Mouse (Mus musculus): ENCODE results near the gene Asf1b.
"Not testable (repeated sequence)": the region's sequence is repeated elsewhere in the genome, so short reads cannot be mapped to it uniquely, and the experiment has no call there.

The Asf1b gene

GRCm38 (mm10) chr8:83956789-83957188, 1.5 kb downstream of the Asf1b start:
- DNase-seq (ENCODE audit: low read depth, low spot score), result no peak

- no peak for DNase-seq (ENCODE audit: low read depth, low spot score)
Measured at GRCm38 (mm10) chr8:83964015-83964765, 8.9 kb downstream of the Asf1b start.

DNA sequence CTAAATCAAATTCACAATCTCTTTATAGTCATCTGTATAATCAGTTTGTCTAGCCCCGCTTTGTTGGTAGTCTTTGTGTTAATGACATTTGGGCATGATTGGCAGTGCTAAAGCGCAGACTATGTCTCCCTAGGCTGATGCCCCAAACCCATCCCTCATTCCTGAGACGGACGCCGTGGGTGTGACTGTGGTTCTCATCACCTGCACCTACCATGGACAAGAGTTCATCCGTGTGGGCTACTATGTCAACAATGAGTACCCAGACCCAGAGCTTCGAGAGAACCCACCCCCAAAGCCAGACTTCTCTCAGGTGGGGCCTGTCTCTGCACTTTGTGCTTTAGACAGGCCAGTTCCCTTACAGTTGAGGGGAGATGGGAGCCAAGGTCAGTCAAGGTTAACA, 12.4 kb downstream of the Asf1b start:
- DNase-seq (ENCODE audit: low read depth, low spot score), result no peak

DNA sequence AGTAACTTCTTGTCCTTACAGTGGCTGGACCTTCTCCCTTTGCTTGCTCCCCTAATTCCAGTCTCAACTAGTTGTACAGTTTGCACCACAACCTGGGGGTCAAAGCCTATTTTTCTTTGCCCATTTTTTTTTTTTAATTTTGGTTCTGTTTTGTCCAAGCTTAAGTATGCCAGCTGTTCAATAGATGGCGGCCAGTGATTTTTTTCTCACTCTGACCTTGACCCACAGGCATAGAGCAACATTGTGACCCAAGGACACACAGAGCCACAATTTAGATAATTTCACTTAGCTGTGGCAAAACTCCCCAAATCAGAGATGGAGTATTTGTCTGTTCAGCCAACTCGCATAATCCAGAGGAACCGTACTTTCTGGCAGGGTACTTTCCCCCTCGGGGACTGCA, 15.8 kb downstream of the Asf1b start:
- no peak for DNase-seq (ENCODE audit: low read depth, low spot score)

GRCm38 (mm10) chr8:83971661-83972060, 16.4 kb downstream of the Asf1b start:
- no peak for DNase-seq (ENCODE audit: low read depth, low spot score)

DNA sequence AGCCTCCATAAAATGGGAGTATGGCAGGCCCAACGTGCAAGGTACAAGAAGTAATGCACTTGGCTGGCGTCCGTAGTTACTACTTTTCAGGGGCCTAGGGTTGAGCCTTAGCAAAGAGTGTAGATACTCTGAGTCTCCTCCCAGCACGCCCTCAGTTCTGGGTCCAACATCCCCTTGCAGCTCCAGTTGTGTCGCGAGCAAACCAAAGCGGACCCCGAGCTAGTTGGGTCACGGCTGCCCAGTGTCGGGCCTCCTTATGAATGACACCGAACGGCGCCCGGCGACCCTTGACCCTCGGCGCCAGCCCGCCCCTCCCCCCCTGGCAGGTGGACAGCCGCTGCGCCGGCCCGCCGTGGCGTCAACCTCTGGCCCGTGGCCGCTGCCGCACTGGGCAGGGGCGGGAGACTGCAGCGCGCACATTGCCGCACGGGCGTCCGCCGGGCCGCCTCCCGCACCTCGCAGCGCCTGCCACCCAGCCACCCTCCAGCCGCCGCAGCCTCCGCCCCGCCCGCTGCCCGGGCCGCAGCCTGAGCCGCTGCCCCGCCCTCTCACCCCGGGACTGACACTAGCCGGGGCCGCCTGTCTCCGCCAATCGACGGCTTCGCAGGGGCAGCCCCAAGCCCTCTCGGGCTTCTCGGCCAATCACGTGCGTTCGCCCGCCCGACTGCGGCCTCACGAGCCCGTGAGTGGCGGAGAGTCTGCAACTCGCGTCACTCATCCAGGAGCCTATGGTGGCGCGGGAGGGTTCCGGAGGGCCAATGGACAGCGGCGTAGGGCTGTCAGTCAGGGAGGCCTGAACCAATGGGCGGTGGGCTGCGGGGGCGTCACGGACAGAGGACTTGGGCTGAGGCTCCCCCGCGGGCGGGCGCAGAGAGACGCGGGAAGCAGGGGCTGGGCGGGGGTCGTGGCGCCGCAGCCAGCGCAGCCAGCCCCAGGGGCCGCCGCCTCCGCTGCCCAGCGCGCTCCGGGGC, 17.1 kb downstream of the Asf1b start, which contains the start of gene Prkaca:
Gene Prkaca (plus strand): TSS at position 844 of the 971 bp plus-strand sequence.
- peak; percentile 92 for DNase-seq (ENCODE audit: low read depth, low spot score)

- DNase-seq (ENCODE audit: low read depth, low spot score), result no peak
Measured at GRCm38 (mm10) chr8:83973161-83974031, 18.1 kb downstream of the Asf1b start.

DNA sequence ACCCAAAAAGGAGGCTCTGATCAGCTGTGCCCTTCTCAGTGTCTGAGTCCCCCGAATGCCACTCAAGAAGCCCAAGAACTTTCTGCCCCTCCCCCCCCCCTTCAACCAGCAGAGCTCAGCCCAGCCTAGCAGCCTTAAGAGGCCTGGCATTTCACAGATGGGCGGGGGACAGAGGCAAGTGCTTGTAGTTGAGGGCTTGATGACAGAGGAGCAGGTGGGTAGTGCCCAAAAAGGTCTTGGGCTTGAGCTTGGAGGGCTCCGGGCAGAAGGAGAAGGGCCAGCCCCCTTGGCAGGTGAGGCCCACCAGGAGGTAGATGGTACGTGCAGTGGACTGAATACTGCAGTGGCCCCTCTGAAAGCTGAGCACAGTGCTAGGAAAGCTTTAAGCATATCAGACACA, 19.2 kb downstream of the Asf1b start:
- DNase-seq (ENCODE audit: low read depth, low spot score), result no peak

GRCm38 (mm10) chr8:83976101-83976630, 20.9 kb downstream of the Asf1b start:
- no peak for DNase-seq (ENCODE audit: low read depth, low spot score)

- no peak for DNase-seq (ENCODE audit: low read depth, low spot score)
Measured at GRCm38 (mm10) chr8:83976779-83977350, 21.6 kb downstream of the Asf1b start.

DNA sequence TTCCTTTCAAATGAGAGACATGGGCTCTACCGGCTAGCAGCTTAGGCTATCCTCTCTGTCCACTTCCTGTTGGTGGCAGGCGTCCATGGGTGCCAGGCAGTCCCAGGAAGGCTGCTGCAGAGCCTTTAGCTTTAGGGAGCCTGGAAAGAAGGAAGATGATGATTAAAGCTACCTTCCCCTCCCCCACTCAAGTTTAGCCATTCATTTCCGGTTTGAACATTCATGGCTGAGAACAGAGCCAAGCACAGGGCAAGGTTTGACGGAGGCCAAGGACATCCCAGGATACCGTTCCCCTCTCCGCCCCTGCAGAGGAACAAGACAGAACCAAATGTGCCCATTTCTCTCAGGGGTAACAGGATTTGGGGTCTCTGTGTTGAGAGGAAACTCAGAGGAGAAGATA, 22.3 kb downstream of the Asf1b start:
- no peak for DNase-seq (ENCODE audit: low read depth, low spot score)

DNA sequence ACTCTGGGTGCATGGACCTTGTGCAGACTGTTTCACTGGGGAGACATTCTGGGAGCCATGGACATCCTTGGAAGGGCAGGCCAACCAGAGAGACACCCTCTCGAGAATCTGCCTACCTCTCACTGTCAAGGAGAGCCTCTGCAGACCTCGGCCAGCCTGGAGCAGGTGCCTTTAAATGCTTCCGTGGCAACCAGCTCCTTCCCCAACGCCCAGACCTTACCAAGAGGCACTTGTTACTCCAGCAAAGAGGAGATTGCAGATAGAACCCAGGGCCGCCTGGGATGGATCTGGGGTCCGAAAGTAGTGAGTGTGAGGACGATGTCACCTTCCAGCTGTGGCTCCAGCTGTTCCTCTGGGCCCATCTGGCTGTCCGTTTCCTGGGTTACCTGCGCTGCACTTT, 22.9 kb downstream of the Asf1b start:
- DNase-seq (ENCODE audit: low read depth, low spot score), result no peak

DNA sequence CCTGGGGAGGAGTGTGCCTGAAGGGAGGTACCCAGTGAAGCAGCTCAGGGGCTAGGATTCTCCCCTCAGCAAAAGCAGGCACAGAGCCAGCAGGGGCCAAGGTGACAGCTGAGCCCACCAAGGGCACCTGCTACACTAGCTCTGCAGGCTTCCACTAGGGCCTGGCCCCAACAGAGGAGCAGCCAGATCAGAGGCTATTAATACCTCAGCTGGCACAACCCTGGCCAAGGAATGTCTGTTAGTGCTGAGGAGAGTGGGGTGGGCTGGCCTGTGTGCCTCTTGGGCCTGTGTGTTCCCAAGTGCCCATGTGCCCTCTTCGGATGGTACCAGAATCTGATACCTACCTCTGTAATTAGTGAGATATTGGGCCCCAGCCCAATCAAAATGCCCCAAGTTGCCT, 24.9 kb downstream of the Asf1b start:
- no peak for DNase-seq (ENCODE audit: low read depth, low spot score)

DNA sequence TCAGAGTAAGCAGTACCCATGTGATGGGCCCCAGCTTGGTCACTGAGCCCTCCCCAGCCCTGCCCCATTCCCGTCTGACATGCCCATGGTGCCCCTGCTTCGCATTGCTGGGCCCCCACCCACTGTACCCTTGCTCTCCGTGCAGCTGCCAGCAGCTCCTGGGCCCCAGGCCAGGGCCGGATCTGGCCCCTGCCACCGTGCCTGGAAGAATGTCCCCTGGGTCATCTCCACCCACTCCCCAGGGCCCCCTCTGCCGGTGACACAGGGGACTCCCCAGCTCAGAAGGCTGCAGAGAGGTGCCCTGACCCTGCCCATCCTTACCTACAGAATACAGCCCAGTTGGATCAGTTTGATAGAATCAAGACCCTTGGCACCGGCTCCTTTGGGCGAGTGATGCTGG, 25.5 kb downstream of the Asf1b start:
- no peak for DNase-seq (ENCODE audit: low read depth, low spot score)

GRCm38 (mm10) chr8:83981533-83981932, 26.2 kb downstream of the Asf1b start:
- DNase-seq (ENCODE audit: low read depth, low spot score), result no peak

DNA sequence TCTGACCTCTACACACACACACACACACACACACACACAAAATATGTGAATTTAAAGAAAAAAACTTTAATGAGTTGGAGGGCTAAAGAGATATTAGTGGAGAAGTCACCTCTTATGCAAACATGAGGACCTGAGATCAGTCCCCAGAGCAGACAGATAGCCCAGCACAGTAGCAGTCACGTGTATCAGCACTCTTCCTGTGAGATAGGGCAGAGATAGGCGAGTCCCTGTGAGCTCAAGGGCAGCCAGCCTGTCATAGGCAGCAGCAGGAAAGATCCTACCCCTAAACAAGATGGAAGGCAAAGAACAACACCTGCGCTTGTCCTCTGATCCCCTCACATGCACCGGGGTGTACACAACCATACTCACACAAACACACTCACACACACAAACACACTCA, 27.1 kb downstream of the Asf1b start:
- no peak for DNase-seq (ENCODE audit: low read depth, low spot score)

DNA sequence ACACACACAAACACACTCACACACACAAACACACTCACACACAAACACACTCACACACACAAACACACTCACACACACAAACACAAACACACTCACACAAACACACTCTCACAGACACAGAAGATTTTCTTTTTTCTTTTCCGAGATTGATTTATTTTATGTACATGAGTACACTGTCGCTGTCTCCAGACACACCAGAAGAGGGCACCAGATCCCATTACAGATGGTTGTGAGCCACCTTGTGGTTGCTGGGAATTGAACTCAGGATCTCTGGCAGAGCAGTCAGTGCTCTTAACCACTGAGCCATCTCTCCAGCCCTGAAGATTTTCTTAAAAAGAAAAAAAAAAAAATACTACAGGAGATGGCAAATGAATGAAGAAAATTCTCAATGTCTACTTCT, 27.9 kb downstream of the Asf1b start:
- not testable (repeated sequence) for DNase-seq (ENCODE audit: low read depth, low spot score)

DNA sequence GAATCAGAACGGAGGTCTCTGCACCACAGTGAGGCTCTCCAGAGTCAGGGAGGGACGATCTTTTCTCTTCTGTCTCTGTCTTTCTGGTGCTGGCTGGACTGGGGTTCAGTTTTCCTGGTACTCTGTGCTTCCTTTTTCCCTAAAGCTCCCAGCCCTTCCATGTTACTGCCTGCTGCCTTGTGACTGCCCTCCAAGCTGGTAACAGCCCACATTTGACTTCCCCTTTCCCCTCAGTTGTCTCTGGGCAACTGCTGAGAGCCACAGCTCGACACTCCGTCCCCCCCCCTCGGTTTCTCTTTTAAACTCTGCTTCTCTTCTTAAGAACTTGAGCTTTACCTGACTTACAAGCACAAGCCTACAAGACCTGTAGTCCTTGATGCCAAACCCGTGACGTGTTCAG, 33.9 kb downstream of the Asf1b start:
- DNase-seq (ENCODE audit: low read depth, low spot score), result no peak

GRCm38 (mm10) chr8:83990170-83990569, 34.9 kb downstream of the Asf1b start:
- no peak for DNase-seq (ENCODE audit: low read depth, low spot score)

GRCm38 (mm10) chr8:83992488-83992887, 37.2 kb downstream of the Asf1b start:
- DNase-seq (ENCODE audit: low read depth, low spot score), result no peak

DNA sequence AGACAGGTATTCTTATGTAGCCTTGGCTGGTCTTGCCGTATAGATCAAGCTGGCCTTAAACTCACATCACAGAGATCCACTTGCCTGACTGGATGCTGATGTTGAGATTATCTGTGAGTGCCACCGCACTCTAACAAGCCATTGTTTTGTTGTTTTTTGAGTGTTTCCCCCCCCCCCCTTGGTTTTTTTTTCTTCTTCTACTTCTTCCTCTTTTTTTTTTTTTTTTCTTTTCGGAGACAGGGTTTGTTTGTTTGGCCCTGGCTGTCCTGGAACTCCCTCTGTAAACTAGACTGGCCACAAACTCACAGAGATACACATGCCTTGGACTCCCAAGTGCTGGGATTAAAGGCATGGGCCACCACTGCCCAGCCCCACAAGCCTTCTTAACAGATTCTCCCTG, 38.7 kb downstream of the Asf1b start:
- DNase-seq (ENCODE audit: low read depth, low spot score), result no peak

Data from retina, adult 2 months (tissue).